Mouse (Mus musculus): Measurements from ENCODE around the gene Ctdspl. TPM values are rescaled to one million over a fixed set of nuclear protein-coding genes. Genes with fewer than 3 reads are reported as not detected.

Ctdspl gene
- polyA plus RNA-seq, 1 experiment from 2014 or later: 7.9 TPM

DNA sequence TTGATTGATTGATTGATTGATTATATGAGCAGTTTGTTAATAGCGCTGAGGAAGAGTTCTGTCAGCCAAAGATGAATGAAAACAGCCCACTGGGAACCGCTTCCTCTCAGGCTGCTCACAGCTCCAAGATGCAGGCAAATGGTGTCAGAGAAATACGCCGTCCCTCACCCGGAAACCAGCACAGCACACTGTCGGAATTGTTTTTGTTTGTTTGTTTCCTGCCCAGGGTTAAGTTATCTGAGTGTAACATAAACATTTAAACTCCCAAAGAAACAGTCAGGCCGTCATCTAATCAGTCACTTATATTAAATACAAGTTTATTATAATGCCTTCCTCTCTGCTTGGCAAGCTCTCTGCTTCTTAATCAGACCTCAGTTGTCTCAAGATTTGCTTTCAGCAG, 82.6 kb downstream of the Ctdspl start:
- Histone ChIP-seq H3K9me3 (replicated peaks) (no peaks in the 10 kb centered on the region), H3K9ac (replicated peaks) (no peak overlapping the region), H3K4me3 (replicated peaks) (no peak overlapping the region), H3K4me2 (no peak overlapping the region), H3K36me3 (peaks cover 8% of the 10 kb centered on the region; the same call in 1 of the 2 replicates), H3K4me1 (peaks cover 14% of the 10 kb centered on the region; the same call in 1 of the 2 replicates), H3K27ac (replicated peaks) (no peak overlapping the region), H3K27me3 (replicated peaks) (no peaks in the 10 kb centered on the region)
- ATAC-seq (ENCODE audit: low FRiP score): no peak
- 51% methylated on average over 7 of the region's 7 CpGs for WGBS

DNA sequence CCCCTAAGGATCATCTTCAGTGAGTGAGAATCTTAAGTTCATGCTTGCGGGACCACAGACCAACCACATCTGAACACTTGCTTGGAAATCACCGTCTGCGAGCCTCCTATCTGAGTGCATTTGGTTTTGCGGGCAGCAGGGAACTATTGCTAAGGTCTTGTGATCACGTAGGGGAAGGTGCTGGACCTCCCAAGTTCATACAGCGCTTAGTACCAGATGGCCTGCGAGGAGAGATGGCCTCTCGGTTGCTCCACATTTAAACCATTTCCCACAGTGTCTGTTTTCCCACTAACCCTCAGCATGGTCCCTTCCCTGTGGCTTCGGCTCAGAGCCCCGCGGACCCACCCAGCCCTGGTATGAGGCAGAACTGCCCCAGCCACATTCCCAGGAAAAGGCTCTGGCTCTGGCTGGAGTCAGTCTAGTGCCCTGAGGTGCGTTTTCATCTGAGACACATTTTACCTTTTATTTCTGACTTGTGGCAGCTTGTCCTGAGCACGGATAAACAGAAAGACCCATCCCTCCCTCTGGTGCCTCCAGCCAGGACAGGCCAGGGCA, 84.0 kb downstream of the Ctdspl start:
- H3K27me3 ChIP-seq (replicated peaks): no peaks in the 10 kb centered on the region
- no peak overlapping the region for H3K4me3 ChIP-seq (replicated peaks)
- H3K9me3 ChIP-seq (replicated peaks): no peaks in the 10 kb centered on the region
- 85% methylated on average over 13 of the region's 13 CpGs for WGBS
- H3K36me3 ChIP-seq: peaks cover 16% of the 10 kb centered on the region
- no peak overlapping the region for H3K27ac ChIP-seq (replicated peaks)
- no peak overlapping the region for H3K9ac ChIP-seq (replicated peaks)
- ATAC-seq (ENCODE audit: low FRiP score): no peak
- H3K4me2 ChIP-seq: no peak overlapping the region
- H3K4me1 ChIP-seq: peaks cover 11% of the 10 kb centered on the region; the same call in 1 of the 2 replicates

DNA sequence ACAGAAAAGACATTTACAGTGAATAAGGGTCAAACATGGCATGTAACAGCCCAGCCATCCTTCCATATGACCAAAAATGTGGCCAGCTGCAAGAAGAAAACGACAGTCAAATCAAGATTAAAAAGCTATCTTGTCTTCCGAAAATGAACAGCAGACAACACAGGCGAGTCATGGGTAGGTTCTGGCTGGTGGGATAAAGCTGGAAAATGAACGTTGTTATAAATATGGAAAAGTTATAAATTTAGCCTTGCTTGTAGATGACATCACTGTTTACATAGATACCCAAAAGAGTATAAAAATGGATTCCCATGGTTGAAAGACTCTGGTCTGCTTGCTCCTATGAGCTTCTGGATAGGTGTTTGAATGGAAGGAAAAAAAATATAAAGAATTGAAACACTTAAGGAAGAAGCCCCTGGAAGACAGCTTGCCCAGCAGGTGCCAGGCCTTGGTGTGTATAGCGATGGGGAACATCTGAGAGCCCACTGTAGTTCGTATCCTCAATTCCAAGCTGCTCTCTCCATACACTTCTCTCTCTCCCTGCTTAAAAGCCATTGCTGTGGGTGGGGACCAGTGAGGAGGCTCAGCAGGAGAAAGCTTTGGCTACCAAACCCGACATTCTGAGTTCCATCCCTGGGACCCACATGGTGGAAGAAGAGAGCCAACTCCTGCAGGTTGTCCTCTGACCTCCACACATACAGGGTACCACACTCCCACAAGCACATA, 90.7 kb downstream of the Ctdspl start:
- H3K27me3 ChIP-seq (replicated peaks): no peaks in the 10 kb centered on the region
- H3K4me1 ChIP-seq: no peaks in the 10 kb centered on the region
- H3K9me3 ChIP-seq (replicated peaks): no peaks in the 10 kb centered on the region
- H3K4me3 ChIP-seq (replicated peaks): no peak overlapping the region
- H3K4me2 ChIP-seq: no peak overlapping the region
- H3K9ac ChIP-seq (replicated peaks): no peak overlapping the region
- no peak for ATAC-seq (ENCODE audit: low FRiP score)
- H3K27ac ChIP-seq (replicated peaks): no peak overlapping the region
- WGBS: 88% methylated on average over 7 of the region's 7 CpGs
- H3K36me3 ChIP-seq: peaks cover 25% of the 10 kb centered on the region

DNA sequence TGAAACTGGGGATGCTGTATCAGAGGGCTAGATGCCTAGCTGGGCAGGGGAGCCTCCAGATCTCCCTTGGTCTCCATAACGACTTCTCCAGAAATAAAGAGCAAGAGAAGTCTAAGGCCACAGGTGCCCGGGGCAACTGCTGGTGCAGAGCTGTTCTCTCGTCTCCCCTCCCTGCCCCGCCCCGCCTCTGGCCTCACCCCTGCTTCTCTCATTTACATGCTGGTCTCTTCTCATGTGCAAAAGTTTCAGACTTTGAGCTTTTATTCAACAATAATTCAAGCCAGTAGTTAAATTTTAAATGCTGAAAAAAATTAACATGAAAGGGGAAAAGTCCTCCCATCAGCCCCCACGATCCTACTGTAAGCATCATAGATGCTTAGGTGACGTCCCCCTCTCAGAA, 95.5 kb downstream of the Ctdspl start:
- H3K36me3 ChIP-seq: peaks cover 9% of the 10 kb centered on the region
- H3K4me1 ChIP-seq: 0 out of 2 replicates have a peak, but pooled peaks cover 4% of the 10 kb centered on the region
- no peak overlapping the region for H3K9ac ChIP-seq (replicated peaks)
- no peaks in the 10 kb centered on the region for H3K9me3 ChIP-seq (replicated peaks)
- 73% methylated on average over 7 of the region's 7 CpGs for WGBS
- no peak overlapping the region for H3K4me3 ChIP-seq (replicated peaks)
- H3K4me2 ChIP-seq: no peak overlapping the region
- no peak for ATAC-seq (ENCODE audit: low FRiP score)
- H3K27ac ChIP-seq (replicated peaks): no peak overlapping the region
- no peaks in the 10 kb centered on the region for H3K27me3 ChIP-seq (replicated peaks)

DNA sequence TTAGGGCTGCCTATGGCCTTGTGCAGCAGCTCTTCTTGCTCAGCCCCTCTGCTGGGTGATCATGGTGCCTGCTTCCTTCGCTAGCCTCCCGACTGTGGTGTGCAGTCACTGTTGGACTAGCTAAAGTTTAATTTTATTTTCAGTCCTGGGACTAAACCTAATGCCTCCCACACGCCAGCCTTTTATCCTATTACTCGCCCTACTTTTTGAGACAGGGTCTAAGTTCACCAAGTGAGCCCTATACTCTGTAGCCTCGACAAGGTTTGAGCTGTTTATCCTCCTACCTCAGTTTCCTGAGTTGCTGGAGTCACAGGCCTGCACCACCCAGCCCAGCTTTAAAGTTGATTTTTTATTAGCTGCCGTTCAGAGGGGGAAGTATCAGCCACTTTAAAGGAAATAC, 99.0 kb downstream of the Ctdspl start:
- H3K4me3 ChIP-seq (replicated peaks): no peak overlapping the region
- H3K9ac ChIP-seq (replicated peaks): no peak overlapping the region
- H3K9me3 ChIP-seq (replicated peaks): no peaks in the 10 kb centered on the region
- peaks cover 5% of the 10 kb centered on the region for H3K36me3 ChIP-seq
- H3K4me1 ChIP-seq: 0 out of 2 replicates have a peak, but pooled peaks cover 4% of the 10 kb centered on the region
- no peak overlapping the region for H3K4me2 ChIP-seq
- H3K27ac ChIP-seq (replicated peaks): no peak overlapping the region; the same call in 1 of the 2 replicates
- ATAC-seq (ENCODE audit: low FRiP score): no peak
- no peaks in the 10 kb centered on the region for H3K27me3 ChIP-seq (replicated peaks)
- WGBS: 84% methylated on average over 6 of the region's 6 CpGs

DNA sequence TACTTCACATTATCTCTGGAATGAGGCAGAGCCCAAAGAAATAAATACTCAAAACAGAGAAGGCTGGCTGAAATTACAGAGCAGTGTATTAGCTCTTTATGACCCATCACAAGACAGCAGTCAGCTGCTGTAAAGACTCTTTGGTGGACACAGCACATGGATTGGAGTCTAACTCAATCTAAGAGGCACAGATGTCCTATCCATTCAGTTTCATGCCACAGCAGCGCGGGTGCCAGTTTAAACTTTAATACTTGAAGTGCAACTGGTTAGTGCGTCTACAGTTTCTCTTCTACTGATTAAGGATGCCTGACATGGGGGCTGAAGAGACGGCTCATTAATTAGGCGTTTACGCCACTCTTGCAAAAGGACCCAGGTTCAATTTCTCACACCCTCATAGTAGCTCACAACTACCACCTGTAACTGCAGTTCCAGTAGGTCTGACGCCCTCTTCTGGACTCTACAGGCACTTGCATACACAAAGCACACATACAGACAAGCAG, 99.6 kb downstream of the Ctdspl start:
- Histone ChIP-seq H3K27me3 (replicated peaks) (no peaks in the 10 kb centered on the region), H3K9me3 (replicated peaks) (no peaks in the 10 kb centered on the region), H3K36me3 (peaks cover 5% of the 10 kb centered on the region), H3K9ac (replicated peaks) (no peak overlapping the region), H3K27ac (replicated peaks) (no peak overlapping the region), H3K4me2 (no peak overlapping the region), H3K4me1 (0 out of 2 replicates have a peak, but pooled peaks cover 4% of the 10 kb centered on the region), H3K4me3 (replicated peaks) (no peak overlapping the region)
- 86% methylated on average over 7 of the region's 7 CpGs for WGBS
- no peak for ATAC-seq (ENCODE audit: low FRiP score)

DNA sequence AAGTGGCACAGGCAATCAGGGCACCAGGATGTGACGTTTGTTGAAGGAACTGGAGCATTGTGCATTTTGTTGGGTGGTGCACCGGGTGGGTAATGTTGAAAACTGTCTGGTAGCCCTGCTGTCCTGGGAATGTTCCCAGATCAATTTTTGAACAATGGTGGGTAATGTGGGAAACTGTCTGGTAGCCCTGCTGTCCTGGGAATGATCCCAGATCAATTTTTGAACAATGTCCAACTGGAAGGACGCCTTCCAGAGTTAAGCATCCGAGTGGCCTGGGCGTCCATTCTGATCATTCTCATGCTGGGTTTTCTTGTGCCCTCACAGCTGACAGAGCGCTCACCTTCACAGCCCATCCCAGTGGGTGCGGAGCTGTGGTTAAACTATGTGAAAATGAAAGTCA, 101.1 kb downstream of the Ctdspl start:
- peaks cover 17% of the 10 kb centered on the region for H3K4me1 ChIP-seq
- no peak overlapping the region for H3K4me2 ChIP-seq
- H3K9ac ChIP-seq (replicated peaks): no peak overlapping the region
- no peaks in the 10 kb centered on the region for H3K27me3 ChIP-seq (replicated peaks)
- WGBS: 89% methylated on average over 7 of the region's 7 CpGs
- H3K27ac ChIP-seq (replicated peaks): no peak overlapping the region
- H3K36me3 ChIP-seq: peaks cover 5% of the 10 kb centered on the region
- no peaks in the 10 kb centered on the region for H3K9me3 ChIP-seq (replicated peaks)
- ATAC-seq (ENCODE audit: low FRiP score): no peak
- H3K4me3 ChIP-seq (replicated peaks): no peak overlapping the region

DNA sequence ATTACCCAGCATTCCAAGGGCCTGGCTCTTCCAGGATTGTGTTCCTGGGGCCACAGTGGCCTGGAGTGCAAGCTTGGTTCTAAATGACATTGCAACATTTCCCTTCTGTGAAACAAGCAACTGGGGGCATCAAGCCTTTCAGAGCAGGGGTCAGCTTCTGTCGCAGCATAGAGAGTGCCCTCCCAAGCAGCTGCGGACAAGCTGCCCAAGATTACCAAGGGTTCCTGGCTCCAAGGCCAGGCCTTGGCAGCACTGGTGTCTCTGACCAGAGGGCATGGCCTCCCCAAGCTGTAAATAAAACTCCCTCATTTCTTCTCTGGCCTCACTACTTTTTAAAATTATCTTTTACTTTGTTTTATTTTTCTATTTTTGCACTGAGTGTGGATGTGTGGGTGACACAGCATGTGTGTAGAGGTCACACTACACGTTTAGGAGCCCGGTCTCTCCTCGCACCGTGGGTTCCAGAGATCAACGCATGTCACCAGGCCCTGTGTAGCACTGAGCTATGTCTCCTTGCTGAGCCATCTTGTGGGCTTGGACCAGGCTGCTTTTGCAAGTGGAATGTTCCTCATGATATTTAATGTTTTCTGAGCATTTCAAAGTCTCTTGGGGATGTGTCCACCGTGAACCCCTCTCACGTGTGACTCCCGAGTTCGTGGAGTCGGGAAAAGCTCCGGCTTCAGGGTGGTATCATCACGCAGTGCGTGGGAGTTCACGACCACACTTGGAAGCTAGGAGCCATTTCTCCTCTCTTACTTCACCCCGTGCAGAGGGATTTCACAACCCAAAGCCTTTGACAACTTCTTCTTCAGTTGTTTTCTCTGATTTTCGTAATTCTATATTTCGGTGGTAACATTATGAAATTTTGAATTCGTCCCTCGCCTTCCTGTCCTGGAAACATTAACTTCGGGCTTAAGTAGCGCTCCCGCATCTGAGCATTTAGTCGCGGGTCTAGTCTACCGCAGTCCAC, 102.3 kb downstream of the Ctdspl start:
- H3K9ac ChIP-seq (replicated peaks): no peak overlapping the region
- peaks cover 28% of the 10 kb centered on the region for H3K4me1 ChIP-seq
- H3K4me3 ChIP-seq (replicated peaks): no peak overlapping the region
- ATAC-seq (ENCODE audit: low FRiP score): no peak
- no peak overlapping the region for H3K4me2 ChIP-seq
- no peaks in the 10 kb centered on the region for H3K27me3 ChIP-seq (replicated peaks)
- H3K9me3 ChIP-seq (replicated peaks): no peaks in the 10 kb centered on the region
- H3K36me3 ChIP-seq: peaks cover 5% of the 10 kb centered on the region
- 96% methylated on average over 27 of the region's 27 CpGs for WGBS
- H3K27ac ChIP-seq (replicated peaks): no peak overlapping the region

DNA sequence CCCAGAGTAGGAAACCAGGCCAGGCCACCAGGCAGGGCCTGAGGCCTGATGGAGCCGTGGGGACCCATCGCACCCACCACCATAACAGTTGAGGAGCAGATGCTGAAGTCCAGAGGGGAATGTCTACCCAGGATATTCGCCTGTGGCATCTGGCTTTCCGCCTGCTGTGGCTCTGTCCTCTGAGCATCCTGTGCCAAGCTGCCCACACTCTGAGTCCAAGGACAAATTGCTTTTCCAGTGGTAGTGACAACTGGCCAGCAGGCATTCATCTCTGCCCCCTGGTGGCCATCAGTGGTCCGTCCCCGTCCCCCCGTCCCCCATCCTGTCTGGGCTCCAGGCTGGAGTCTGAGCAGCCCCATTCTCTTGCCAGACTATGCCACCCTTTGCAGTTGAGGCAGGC, 103.3 kb downstream of the Ctdspl start:
- no peak overlapping the region for H3K4me3 ChIP-seq (replicated peaks)
- 47% methylated on average over 7 of the region's 7 CpGs for WGBS
- peaks cover 39% of the 10 kb centered on the region for H3K4me1 ChIP-seq
- no peaks in the 10 kb centered on the region for H3K9me3 ChIP-seq (replicated peaks)
- no peak overlapping the region for H3K9ac ChIP-seq (replicated peaks)
- H3K27ac ChIP-seq (replicated peaks): no peak overlapping the region
- ATAC-seq (ENCODE audit: low FRiP score): no peak
- H3K4me2 ChIP-seq: no peak overlapping the region
- no peaks in the 10 kb centered on the region for H3K27me3 ChIP-seq (replicated peaks)
- peaks cover 5% of the 10 kb centered on the region for H3K36me3 ChIP-seq

DNA sequence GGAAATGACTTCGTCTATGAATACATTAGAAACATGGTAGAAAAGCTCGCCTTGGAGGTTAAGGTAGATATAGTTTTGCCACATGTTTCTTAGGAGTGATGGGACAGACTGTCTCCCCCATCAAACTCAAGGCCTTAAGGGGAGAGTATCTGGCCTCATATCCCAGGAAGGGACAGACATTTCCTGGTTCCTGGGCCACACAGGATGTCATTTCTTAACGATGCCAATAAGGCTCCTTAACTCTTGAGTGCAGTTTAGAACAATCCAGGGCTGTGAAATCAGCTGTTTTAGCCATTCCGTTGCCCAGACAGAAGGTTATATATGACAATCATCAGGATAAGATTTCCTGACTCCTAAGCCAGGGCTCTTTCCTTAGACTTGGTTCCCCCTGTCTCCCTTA, 104.8 kb downstream of the Ctdspl start:
- no peak overlapping the region for H3K4me3 ChIP-seq (replicated peaks)
- H3K27me3 ChIP-seq (replicated peaks): no peaks in the 10 kb centered on the region
- no peak overlapping the region for H3K4me2 ChIP-seq
- no peaks in the 10 kb centered on the region for H3K9me3 ChIP-seq (replicated peaks)
- peaks cover 5% of the 10 kb centered on the region for H3K36me3 ChIP-seq
- 87% methylated on average over 4 of the region's 4 CpGs for WGBS
- no peak for ATAC-seq (ENCODE audit: low FRiP score)
- H3K9ac ChIP-seq (replicated peaks): no peak overlapping the region
- H3K4me1 ChIP-seq: peaks cover 50% of the 10 kb centered on the region
- H3K27ac ChIP-seq (replicated peaks): no peak overlapping the region

DNA sequence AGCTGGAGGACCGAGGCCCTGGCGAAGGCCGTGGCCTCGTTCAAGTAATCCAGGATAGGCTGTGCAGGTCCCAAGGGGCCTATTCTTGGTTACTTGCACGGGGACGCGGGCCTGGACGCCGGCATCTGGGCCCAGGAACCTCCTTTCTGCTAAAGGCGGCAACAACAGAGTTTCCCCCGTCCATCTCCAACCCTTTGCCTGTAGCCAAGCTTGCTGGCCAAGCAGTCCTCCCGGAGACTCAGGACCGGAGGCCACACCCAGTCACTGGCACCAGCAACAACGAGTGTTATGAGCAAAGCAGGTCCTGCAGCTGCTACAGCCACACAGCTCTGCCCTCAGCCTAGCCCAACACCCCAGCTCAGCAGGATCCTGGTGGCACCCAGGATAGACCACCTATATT, 105.5 kb downstream of the Ctdspl start:
- WGBS: 78% methylated on average over 14 of the region's 14 CpGs
- Histone ChIP-seq H3K9ac (replicated peaks) (no peak overlapping the region), H3K27ac (replicated peaks) (peak overlapping the region; percentile 82)

More for the DNA sequence above, 105.5 kb downstream of the Ctdspl start:
- peaks cover 54% of the 10 kb centered on the region for H3K4me1 ChIP-seq
- H3K36me3 ChIP-seq: peaks cover 5% of the 10 kb centered on the region
- no peak for ATAC-seq (ENCODE audit: low FRiP score)
- H3K4me2 ChIP-seq: no peak overlapping the region
- no peaks in the 10 kb centered on the region for H3K9me3 ChIP-seq (replicated peaks)
- no peak overlapping the region for H3K4me3 ChIP-seq (replicated peaks)
- H3K27me3 ChIP-seq (replicated peaks): no peaks in the 10 kb centered on the region

Data from neural tube, embryonic 15.5 days (tissue).